ENCODE assay signal across 12 mouse cellular contexts in the genomic region with DNA sequence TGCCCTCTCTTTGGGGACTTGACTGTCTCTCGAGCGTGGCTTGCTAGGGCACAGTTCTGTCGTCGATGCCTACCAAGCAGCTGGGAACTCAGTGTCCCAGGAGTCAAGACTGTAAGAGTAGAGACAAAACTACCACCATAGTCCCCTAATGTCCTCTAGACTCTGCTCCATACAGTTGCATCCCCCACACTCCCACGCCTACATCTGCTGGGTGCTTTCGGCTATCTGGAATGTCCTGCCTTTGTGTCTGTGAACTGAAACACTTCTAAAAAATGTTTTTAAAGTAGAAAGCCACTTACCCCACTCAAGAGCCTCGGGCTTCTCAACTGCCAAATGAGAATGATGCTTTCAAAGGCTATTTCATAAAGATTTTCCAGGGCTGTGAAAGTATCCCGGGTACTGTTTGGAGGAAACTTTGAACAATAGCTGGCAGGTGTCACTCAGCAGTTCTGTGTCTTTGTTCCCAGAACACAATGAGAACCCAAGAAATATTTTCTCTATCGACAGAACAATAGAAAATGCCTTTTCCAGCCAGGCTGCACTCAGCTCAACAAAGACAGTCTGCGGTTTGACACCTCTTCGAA. TPM values are rescaled to one million over a fixed set of nuclear protein-coding genes. Genes with fewer than 3 reads are reported as not detected.
A peak's percentile ranks its signal among the peaks of the same experiment; 100 is the strongest.
DNase-seq lines count a peak whose midpoint lies in the region; ATAC-seq and TF ChIP-seq lines count a peak whose summit lies in the region.
"Had no signal": no experiment of that assay in that cellular context is flagged by ENCODE, and none has a peak within 500 bp of the region (broad histone marks: within the 10 kb centered on the region; RNA-seq: fewer than 3 reads in every experiment).

No protein-coding gene starts in this region.

- TF ChIP-seq CTCF in thymus, adult 2 months (IDR thresholded peaks at IDR 0.05; ENCODE audit: borderline replicate concordance, control insufficient read depth, extremely low read depth, insufficient read depth, low read length, poor library complexity) = no peak

- DNase-seq in frontal cortex, postnatal 10 days (ENCODE audit: low spot score in 2 of 2) = no peak
- peak; percentile 25 to 60 for DNase-seq in left cerebral cortex, adult 18-20 months (ENCODE audit: low spot score in 2 of 2)
- no peak for DNase-seq in left cerebral cortex, adult 9 months (ENCODE audit: low spot score in 2 of 2)
- DNase-seq in thymus, adult 2 months = no peak
- no peak for DNase-seq in thymus, postnatal 10 days (ENCODE audit: low spot score in 2 of 2)
- peak; percentile 75 for DNase-seq in testis, postnatal 14 days (ENCODE audit: low spot score)
- DNase-seq in urinary bladder, postnatal 36 days (ENCODE audit: low spot score in 2 of 2) = no peak
- DNase-seq: cerebellum, adult 11 months; thymus, postnatal 36 days had no signal

- no peaks in the 10 kb centered on the region for H3K27me3 ChIP-seq in thymus, adult 2 months (ENCODE audit: control insufficient read depth, insufficient read depth, low read length)
- H3K27me3 ChIP-seq: limb, embryonic 12.5 days had no signal

- H3K36me3 ChIP-seq in thymus, adult 2 months (ENCODE audit: control insufficient read depth, insufficient read depth, low read length) = no peaks in the 10 kb centered on the region
- H3K36me3 ChIP-seq: limb, embryonic 12.5 days had no signal

- H3K27ac ChIP-seq in thymus, adult 2 months (ENCODE audit: control insufficient read depth, insufficient read depth, low read length) = 0 out of 2 replicates have a peak overlapping the region, but pooled peaks have one; percentile 19
- H3K27ac ChIP-seq: limb, embryonic 12.5 days had no signal

- WGBS in thymus, adult 2 months = 93% methylated on average over 11 of the region's 11 CpGs

- peaks cover 22% of the 10 kb centered on the region for H3K4me1 ChIP-seq in thymus, adult 2 months (replicated peaks; ENCODE audit: control insufficient read depth, insufficient read depth, low read length)

- peak; percentile 69 for ATAC-seq in frontal cortex, adult (ENCODE audit: low TSS enrichment)
- ATAC-seq: hindbrain, postnatal 0 days had no signal

- TF ChIP-seq POLR2A in thymus, adult 2 months (IDR thresholded peaks at IDR 0.05; ENCODE audit: control insufficient read depth, extremely low read depth, insufficient read depth, low read length, poor library complexity) = no peak

- H3K4me3 ChIP-seq in thymus, adult 2 months (ENCODE audit: control insufficient read depth, insufficient read depth, low read length) = no peak overlapping the region
- H3K4me3 ChIP-seq: limb, embryonic 12.5 days had no signal

RNA-seq across cellular contexts. Expression of gene Fryl, which starts 28.8 kb away (rescaled TPM):
- 10 to 100 TPM; 54.2 to 57.5 TPM for total RNA-seq in left cerebral cortex, adult 18-20 months (2021)
- 107 and 147 TPM in 2 replicates for polyA plus RNA-seq in thymus, adult 2 months (2012; rRNA removed)

Comparison
In these comparisons a context has a peak if more than half of its experiments do, and no peak if none do; other contexts are left out.
1. DNase-seq: peak in left cerebral cortex, adult 18-20 months (2 of 2) and testis, postnatal 14 days (single experiment); none in frontal cortex, postnatal 10 days (0 of 2), left cerebral cortex, adult 9 months (0 of 2), thymus, adult 2 months (single experiment), thymus, postnatal 10 days (0 of 2) and urinary bladder, postnatal 36 days (0 of 2).